Mouse (Mus musculus) gastrocnemius, adult 2 months (tissue): ENCODE data around the gene Bend5. TPM values are rescaled to one million over a fixed set of nuclear protein-coding genes. Genes with fewer than 3 reads are reported as not detected.

Experiments used
- DNase-seq: peaks from one replicate; pipeline ENCODE4 v3.0.0; 2022
- H3K27ac ChIP-seq: fragments of 200-600 bp; 2 replicates; pipeline ENCODE4 v1.8.1; 2022; ENCODE audit warnings: mild to moderate bottlenecking
- H3K4me3 ChIP-seq: fragments of 200-600 bp; 2 replicates; pipeline ENCODE4 v1.8.1; 2022; ENCODE audit warnings: mild to moderate bottlenecking, moderate library complexity
- CTCF ChIP-seq: fragments of 200-600 bp; IDR thresholded peaks from 2 replicates; pipeline ENCODE4 v1.8.1; 2022; ENCODE audit warnings: antibody characterized with exemption, mild to moderate bottlenecking, moderate library complexity
- intact Hi-C: fragments of 180-260 bp; cut with DNase I; formaldehyde crosslinking; loops from one replicate; pipeline ENCODE4 v1.15.1; 2025
- long read RNA-seq, 2 experiments: library from polyadenylated mRNA; stranded (forward); transcript quantifications; one replicate each; pipeline ENCODE4 v2.0.0; 2021
- total RNA-seq, 2 experiments: library from RNA; stranded (reverse); gene quantifications; 2 replicates each; pipeline ENCODE4 v1.2.3; 2021

The Bend5 gene
- under 1 TPM; 0.15 to 0.33 TPM for total RNA-seq
- long read RNA-seq, experiment 1, partial matches to known transcripts = 0 of 4 reads
- long read RNA-seq, experiment 1, other reads (novel, unspliced or antisense) = 0 of 4 reads
- long read RNA-seq, experiment 2, partial matches to known transcripts = 0 of 3 reads
- long read RNA-seq, experiment 2, other reads (novel, unspliced or antisense) = 2 of 3 reads

DNA sequence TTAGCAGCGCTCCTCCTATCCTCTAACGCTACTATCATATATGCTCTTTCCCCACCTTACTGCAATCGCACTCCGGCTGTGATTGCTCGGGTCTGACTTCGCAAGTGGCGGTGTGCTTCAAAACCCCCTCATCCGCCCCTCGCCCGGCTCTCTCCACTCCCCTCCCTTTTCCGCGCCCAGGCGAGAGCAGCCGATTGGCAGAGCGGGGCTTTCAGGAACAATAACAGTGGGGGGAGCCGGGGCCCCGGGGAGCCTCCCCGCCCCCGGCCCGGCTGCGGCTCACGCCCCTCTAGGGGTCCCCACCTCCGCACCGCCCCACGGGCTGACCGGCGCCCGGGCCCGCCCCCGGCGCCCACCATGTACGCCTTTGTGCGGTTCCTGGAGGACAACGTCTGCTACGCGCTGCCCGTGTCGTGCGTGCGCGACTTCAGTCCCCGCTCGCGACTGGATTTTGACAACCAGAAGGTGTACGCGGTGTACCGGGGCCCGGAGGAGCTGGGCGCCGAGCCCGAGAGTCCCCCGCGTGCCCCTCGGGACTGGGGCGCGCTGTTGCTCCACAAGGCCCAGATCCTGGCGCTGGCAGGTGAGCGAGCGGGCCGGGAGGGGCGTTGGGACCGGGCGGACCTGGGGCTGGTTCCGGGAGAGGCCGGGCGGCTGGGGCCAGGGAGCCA is at the start of gene Bend5:
Gene Bend5 (plus strand): TSS at position 189 of the 671 bp plus-strand sequence.
- peak; percentile 39 for DNase-seq
- TF ChIP-seq CTCF = no peak
- Histone ChIP-seq H3K4me3 (peak within 1 kb of the TSS; percentile 87), H3K27ac (peak within 1 kb of the TSS; percentile 63)
- intact Hi-C loops = no loop called here

DNA sequence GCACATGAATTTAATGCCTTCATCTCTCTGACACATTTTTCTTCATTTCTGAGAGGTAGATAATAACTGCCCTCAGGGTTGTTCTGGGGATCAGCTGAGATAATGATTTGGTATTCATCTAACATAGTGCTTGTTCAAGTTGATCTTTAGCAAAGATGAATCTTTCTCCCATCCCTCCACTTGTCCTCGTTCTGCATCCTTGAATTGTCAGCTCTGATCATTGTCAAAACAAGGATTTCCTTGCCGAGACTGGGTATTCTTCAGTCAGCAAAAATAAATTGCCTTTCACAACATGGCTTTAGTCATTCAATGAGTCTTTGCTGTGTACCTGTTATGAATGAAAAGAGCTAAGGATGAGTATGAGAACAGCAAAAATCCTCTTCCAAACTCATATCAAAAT is 47.0 kb upstream of the Bend5 start:
- intact Hi-C loops = no loop called here
- Histone ChIP-seq H3K27ac (no peak overlapping the region), H3K4me3 (no peak overlapping the region)
- DNase-seq = no peak
- TF ChIP-seq CTCF = no peak

GRCm38 (mm10) chr4:111377159-111377558 is 37.6 kb upstream of the Bend5 start:
- H3K27ac ChIP-seq = no peak overlapping the region
- intact Hi-C loops = no loop called here
- no peak overlapping the region for H3K4me3 ChIP-seq
- TF ChIP-seq CTCF = no peak
- DNase-seq = no peak

DNA sequence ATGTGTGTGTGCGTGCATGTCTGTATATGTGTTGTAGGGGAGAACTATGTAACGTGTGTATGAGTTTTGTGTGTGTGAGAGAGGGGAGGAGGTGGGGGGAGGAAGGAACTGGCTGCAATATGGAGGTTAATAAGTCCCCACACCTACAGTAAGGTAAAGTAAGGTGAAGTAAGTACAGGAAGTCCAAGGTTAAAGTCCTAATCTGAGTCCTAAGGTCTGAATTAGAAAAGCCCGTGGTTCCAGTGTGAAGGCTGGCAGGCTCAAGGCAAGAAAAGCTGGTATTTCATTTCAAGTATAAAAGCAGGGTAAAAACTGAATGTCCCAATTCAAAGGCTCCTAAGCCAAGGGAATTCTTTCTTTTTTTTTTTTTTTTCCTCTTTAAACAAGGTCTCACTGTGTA is 36.7 kb upstream of the Bend5 start:
- H3K27ac ChIP-seq = no peak overlapping the region
- intact Hi-C loops = no loop called here
- no peak overlapping the region for H3K4me3 ChIP-seq
- no peak for TF ChIP-seq CTCF
- no peak for DNase-seq

DNA sequence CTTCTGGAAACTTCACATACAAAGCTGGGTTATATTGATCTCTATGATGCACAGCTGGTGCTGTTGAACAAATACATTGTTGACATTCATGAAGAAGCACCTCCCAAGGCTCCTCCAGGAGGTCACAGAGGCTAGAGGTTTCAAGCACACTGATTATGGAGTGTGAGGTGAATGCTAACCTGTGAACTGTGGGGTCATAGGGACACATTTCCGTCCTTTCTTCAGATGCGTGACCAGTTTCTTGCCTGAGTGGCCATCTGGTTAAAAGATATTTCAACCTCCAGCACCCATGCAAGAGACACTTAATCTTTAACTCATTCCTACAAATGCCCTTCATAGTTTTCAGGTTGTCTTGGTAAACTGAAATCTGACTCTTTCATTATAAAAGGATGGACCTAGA is 31.7 kb upstream of the Bend5 start:
- DNase-seq = no peak
- Histone ChIP-seq H3K27ac (no peak overlapping the region), H3K4me3 (no peak overlapping the region)
- no peak for TF ChIP-seq CTCF
- intact Hi-C loops = no loop called here

DNA sequence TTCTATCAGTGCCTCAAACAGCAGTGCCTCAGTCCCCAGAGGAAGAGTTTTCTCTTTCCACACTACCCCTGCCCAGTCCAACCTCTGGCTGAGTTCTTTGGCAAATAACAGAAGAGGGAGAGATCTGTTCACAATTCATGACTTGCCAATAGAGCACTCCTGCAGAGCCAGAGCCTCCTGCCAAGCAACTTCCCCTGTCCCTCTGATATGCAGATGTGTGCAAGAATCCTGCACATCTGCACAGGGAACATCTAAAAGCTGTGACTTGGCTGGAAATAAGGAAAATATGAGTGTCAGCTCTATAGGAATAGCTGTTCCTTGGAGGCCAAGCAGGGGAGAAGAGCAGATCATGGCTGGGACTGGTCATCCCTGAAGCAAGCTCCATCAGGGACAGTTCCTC is 24.1 kb upstream of the Bend5 start:
- Histone ChIP-seq H3K27ac (no peak overlapping the region), H3K4me3 (no peak overlapping the region)
- TF ChIP-seq CTCF = no peak
- DNase-seq = no peak
- intact Hi-C loops = no loop called here

- intact Hi-C loops = no loop called here
- no peak for TF ChIP-seq CTCF
- Histone ChIP-seq H3K4me3 (no peak overlapping the region), H3K27ac (no peak overlapping the region)
- DNase-seq = no peak
These were observed 15.0 kb upstream of the Bend5 start for GRCm38 (mm10) chr4:111399784-111400183.

- no peak for DNase-seq
- no peak for TF ChIP-seq CTCF
- Histone ChIP-seq H3K27ac (no peak overlapping the region), H3K4me3 (no peak overlapping the region)
- intact Hi-C loops = no loop called here
These were observed 14.1 kb upstream of the Bend5 start for GRCm38 (mm10) chr4:111400676-111401075.

- intact Hi-C loops = no loop called here
- no peak for TF ChIP-seq CTCF
- H3K27ac ChIP-seq = no peak overlapping the region
- H3K4me3 ChIP-seq = no peak overlapping the region
- no peak for DNase-seq
These were observed 11.6 kb upstream of the Bend5 start for GRCm38 (mm10) chr4:111403243-111403642.

DNA sequence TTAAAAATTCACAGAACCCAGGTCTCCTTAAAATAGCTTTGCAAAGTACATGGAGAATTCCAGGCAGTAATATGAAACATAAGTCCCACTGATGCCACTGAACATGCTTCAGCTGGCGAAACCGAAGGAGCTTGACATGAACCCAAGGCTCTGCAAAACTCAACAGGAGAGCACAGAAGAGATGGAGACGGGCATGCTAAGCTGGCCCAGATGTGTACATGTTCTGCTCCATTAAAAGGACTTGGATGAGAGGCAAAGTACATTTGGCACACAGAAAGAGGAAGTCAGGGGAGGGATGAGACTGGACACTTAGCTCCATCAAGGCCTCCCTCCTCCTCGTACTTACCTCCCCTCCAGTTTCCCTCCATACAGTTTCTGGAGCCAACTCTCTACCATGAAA is 4.1 kb upstream of the Bend5 start:
- Histone ChIP-seq H3K27ac (no peak overlapping the region), H3K4me3 (no peak overlapping the region)
- DNase-seq = no peak
- no peak for TF ChIP-seq CTCF
- intact Hi-C loops = no loop called here

GRCm38 (mm10) chr4:111414399-111414798 is 407 bp upstream of the Bend5 start:
- peak overlapping the region; percentile 87 for H3K4me3 ChIP-seq
- peak; percentile 22 for DNase-seq
- H3K27ac ChIP-seq = no peak overlapping the region; the same call in 1 of the 2 replicates
- TF ChIP-seq CTCF = no peak
- intact Hi-C loops = no loop called here

DNA sequence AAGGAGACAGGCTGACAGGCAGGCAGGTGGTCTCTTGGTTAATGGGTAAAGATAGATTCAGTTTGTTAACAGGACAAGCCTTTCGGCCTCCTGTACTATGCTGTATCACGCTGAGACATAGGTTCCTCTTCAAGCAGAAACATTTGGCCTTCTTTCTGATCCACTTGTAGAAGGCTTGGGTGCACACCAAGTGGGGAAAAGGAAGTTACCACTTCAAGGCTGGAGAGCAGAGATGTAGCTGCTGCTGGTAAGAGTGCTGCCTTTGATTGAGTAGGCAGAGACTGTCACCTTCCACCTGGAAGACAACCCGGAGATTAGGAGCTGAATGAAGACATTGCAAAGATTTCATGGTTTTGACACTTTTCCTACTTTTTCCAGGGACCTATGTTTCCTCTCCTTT is 1.3 kb downstream of the Bend5 start:
- intact Hi-C loops = no loop called here
- Histone ChIP-seq H3K27ac (no peak overlapping the region), H3K4me3 (no peak overlapping the region)
- no peak for DNase-seq
- no peak for TF ChIP-seq CTCF

GRCm38 (mm10) chr4:111416551-111416950 is 1.7 kb downstream of the Bend5 start:
- intact Hi-C loops = no loop called here
- no peak overlapping the region for H3K27ac ChIP-seq
- H3K4me3 ChIP-seq = no peak overlapping the region
- no peak for TF ChIP-seq CTCF
- DNase-seq = no peak

- no peak overlapping the region for H3K27ac ChIP-seq
- intact Hi-C loops = no loop called here
- no peak for DNase-seq
- no peak for TF ChIP-seq CTCF
- no peak overlapping the region for H3K4me3 ChIP-seq
These were observed 2.9 kb downstream of the Bend5 start for GRCm38 (mm10) chr4:111417716-111418115.
